Mouse (Mus musculus): ENCODE results near the gene Rabl3. TPM values are rescaled to one million over a fixed set of nuclear protein-coding genes. Genes with fewer than 3 reads are reported as not detected.

Rabl3 gene
- polyA plus RNA-seq, 1 experiment from 2014 or later = 14.9 TPM

DNA sequence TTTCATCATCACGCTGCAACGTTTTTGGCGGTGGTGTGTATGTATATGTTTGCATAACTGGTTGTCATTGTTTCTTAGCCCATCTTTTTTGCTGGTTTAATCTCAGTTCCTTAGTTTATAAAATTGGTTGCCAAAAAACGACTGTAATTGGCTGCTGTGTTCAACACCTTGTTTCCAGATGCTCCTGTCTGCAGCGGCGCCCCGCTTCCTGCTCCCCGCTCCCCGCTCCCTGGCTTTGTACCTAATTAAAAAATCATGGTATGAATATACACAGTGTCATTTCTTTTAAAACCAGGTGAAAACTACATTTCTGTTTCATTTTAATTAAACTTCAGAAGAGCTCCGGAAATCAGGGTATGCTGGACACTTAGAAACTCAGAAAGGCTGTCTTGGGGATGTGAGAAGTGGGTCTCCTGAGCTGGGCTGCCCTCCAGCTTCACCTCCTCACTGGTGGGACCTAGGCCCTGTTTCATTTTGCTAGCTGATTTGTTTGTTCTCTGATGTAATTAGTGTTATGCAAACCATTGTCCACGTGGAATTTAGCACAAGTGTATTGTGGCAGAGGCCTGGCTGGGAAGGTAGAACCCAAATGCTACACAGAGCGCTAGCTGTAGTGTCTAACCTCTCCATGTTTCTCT is 32.6 kb downstream of the Rabl3 start:
- WGBS (ENCODE audit: insufficient replicate concordance) = 88% methylated on average over 12 of the region's 12 CpGs
- H3K27me3 ChIP-seq (ENCODE audit: insufficient read depth, low read length) = no peaks in the 10 kb centered on the region
- H3K9me3 ChIP-seq (ENCODE audit: low read length) = peaks cover 2% of the 10 kb centered on the region; the same call in 1 of the 2 replicates
- DNase-seq = no peak
- no peak for TF ChIP-seq CTCF (IDR thresholded peaks at IDR 0.05; ENCODE audit: low read depth)
- TF ChIP-seq EP300 (IDR thresholded peaks at IDR 0.05; ENCODE audit: low read depth) = no peak
- 0 out of 2 replicates have a peak overlapping the region, but pooled peaks have one; percentile 11 for H3K27ac ChIP-seq (ENCODE audit: low read depth)
- no peaks in the 10 kb centered on the region; the same call in 1 of the 2 replicates for H3K4me1 ChIP-seq (ENCODE audit: insufficient read depth)
- H3K9ac ChIP-seq (replicated peaks) = no peak overlapping the region
- H3K4me3 ChIP-seq (ENCODE audit: low read depth, low read length) = no peak overlapping the region
- peak; percentile 37; the same call in 1 of the 2 replicates for ATAC-seq
- H3K36me3 ChIP-seq (replicated peaks; ENCODE audit: insufficient read depth, low read length) = peaks cover 7% of the 10 kb centered on the region
- H3K4me2 ChIP-seq (ENCODE audit: low read depth, low read length) = no peak overlapping the region

DNA sequence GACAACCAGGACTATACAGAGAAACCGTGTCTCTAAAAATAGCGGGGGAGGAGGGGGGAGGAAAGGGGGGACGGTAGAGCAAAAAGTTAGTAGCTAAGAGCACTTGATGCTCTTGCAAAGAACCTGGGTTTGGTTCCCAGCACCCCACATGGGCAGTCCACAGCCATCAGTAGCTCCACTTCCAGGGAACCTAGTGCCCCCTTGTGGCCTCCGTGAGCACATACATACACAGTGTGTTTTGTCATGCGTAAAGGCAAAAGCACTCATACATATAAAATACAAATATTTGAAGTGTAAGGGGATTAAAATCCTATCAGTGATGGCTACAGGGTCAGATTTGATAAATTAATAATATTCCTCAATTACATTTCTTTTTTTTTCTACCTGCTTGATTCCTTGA is 33.4 kb downstream of the Rabl3 start:
- TF ChIP-seq EP300 (IDR thresholded peaks at IDR 0.05; ENCODE audit: low read depth) = no peak
- peak; percentile 37 for TF ChIP-seq CTCF (IDR thresholded peaks at IDR 0.05; ENCODE audit: low read depth)
- Histone ChIP-seq H3K9ac (replicated peaks) (no peak overlapping the region), H3K9me3 (ENCODE audit: low read length) (peaks cover 2% of the 10 kb centered on the region; the same call in 1 of the 2 replicates), H3K4me1 (ENCODE audit: insufficient read depth) (no peaks in the 10 kb centered on the region; the same call in 1 of the 2 replicates), H3K4me2 (ENCODE audit: low read depth, low read length) (no peak overlapping the region), H3K27ac (ENCODE audit: low read depth) (peak overlapping the region; percentile 11; the same call in 1 of the 2 replicates), H3K4me3 (ENCODE audit: low read depth, low read length) (no peak overlapping the region), H3K36me3 (replicated peaks; ENCODE audit: insufficient read depth, low read length) (peaks cover 7% of the 10 kb centered on the region), H3K27me3 (ENCODE audit: insufficient read depth, low read length) (no peaks in the 10 kb centered on the region)
- ATAC-seq (no peak), DNase-seq (no peak)
- 88% methylated on average over 5 of the region's 5 CpGs for WGBS (ENCODE audit: insufficient replicate concordance)

DNA sequence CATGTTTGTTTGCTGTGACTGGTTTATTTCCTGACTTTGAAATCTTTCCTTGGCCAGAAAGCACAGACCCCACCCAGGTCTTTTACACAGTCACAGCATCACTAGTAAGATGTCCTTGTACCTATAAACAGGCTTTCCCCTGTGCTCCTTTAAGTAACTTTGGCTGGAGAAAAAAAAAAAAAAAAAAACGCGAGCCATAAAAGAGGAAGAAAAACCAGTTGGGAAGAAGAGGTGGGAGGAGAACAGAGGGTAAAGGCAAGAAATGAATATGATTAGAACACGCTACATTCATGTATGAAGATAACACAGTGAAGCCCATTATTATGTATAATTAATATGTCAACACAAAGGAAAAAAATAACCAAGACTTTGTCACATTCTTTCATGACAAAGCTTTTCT is 35.6 kb downstream of the Rabl3 start:
- WGBS (ENCODE audit: insufficient replicate concordance) = 38% methylated on average over 2 of the region's 3 CpGs
- H3K9ac ChIP-seq (replicated peaks) = no peak overlapping the region

DNA sequence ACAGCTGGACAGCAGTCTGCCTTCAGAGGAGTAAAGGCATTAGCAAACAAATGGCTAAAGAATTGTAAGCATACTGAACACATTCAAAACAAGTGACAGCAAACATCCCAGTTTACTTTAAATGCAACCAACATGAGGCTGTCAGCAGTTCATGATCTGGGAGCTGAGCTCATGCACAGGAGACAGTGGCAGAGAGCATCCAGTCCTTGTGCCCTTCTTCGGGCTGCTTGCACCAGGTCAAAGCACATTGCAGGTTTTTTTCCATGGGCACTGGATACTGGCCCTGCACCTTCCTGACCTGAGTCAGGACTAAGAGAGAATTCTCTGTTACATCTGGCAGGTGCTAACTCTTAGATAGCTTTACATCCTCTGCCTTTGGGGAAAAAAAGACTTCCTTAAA is 39.9 kb downstream of the Rabl3 start:
- H3K4me3 ChIP-seq (ENCODE audit: low read depth, low read length) = no peak overlapping the region
- no peaks in the 10 kb centered on the region for H3K27me3 ChIP-seq (ENCODE audit: insufficient read depth, low read length)
- ATAC-seq (peak; percentile 56), DNase-seq (no peak)
- no peak for TF ChIP-seq CTCF (IDR thresholded peaks at IDR 0.05; ENCODE audit: low read depth)
- TF ChIP-seq EP300 (IDR thresholded peaks at IDR 0.05; ENCODE audit: low read depth) = no peak
- no peaks in the 10 kb centered on the region for H3K36me3 ChIP-seq (replicated peaks; ENCODE audit: insufficient read depth, low read length)
- peaks cover 3% of the 10 kb centered on the region for H3K4me1 ChIP-seq (ENCODE audit: insufficient read depth)
- peak overlapping the region; percentile 23; the same call in 1 of the 2 replicates for H3K4me2 ChIP-seq (ENCODE audit: low read depth, low read length)
- H3K9ac ChIP-seq (replicated peaks) = no peak overlapping the region
- WGBS (ENCODE audit: insufficient replicate concordance) = 59% methylated on average over 1 of the region's 1 CpGs
- peak overlapping the region; percentile 94 for H3K27ac ChIP-seq (ENCODE audit: low read depth)
- H3K9me3 ChIP-seq (ENCODE audit: low read length) = no peaks in the 10 kb centered on the region

More for the DNA sequence above, 35.6 kb downstream of the Rabl3 start:
- TF ChIP-seq CTCF (IDR thresholded peaks at IDR 0.05; ENCODE audit: low read depth) (no peak), EP300 (IDR thresholded peaks at IDR 0.05; ENCODE audit: low read depth) (no peak)
- Histone ChIP-seq H3K4me2 (ENCODE audit: low read depth, low read length) (no peak overlapping the region), H3K4me3 (ENCODE audit: low read depth, low read length) (no peak overlapping the region), H3K27ac (ENCODE audit: low read depth) (no peak overlapping the region), H3K36me3 (replicated peaks; ENCODE audit: insufficient read depth, low read length) (peaks cover 7% of the 10 kb centered on the region), H3K9me3 (ENCODE audit: low read length) (peaks cover 2% of the 10 kb centered on the region; the same call in 1 of the 2 replicates), H3K4me1 (ENCODE audit: insufficient read depth) (peaks cover 3% of the 10 kb centered on the region; the same call in 1 of the 2 replicates), H3K27me3 (ENCODE audit: insufficient read depth, low read length) (no peaks in the 10 kb centered on the region)
- no peak for ATAC-seq
- DNase-seq = no peak

DNA sequence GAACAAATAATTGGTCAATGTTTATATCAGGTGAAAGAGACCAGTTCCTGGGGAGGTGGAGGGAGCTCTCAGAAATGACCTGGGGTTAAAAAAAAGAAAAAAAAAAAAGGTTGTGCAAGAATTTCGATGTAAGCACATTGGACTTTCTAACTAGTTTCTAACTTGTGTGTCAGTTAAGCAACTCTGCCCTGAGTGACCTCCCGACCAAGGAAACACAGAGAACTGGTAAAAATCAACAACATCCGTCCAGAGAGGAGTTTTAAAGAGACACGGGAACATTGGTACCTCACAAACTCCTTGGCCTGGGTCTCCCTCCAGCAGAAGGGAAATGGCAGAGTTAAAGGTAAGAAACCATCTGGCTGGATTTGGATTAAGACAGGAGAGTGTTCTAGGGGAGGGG is 40.3 kb downstream of the Rabl3 start, which contains the start of gene Hgd:
TSS of gene Hgd (plus strand) at position 160 of the 400 bp plus-strand sequence.
- peak within 1 kb of the TSS; percentile 62 for H3K9ac ChIP-seq (replicated peaks)
- peak; percentile 82 for ATAC-seq
- no peaks in the 10 kb centered on the region for H3K9me3 ChIP-seq (ENCODE audit: low read length)
- no peak for TF ChIP-seq CTCF (IDR thresholded peaks at IDR 0.05; ENCODE audit: low read depth)
- peak; percentile 72 for TF ChIP-seq EP300 (IDR thresholded peaks at IDR 0.05; ENCODE audit: low read depth)
- WGBS (ENCODE audit: insufficient replicate concordance) = 31% methylated on average over 4 of the region's 4 CpGs
- peak within 1 kb of the TSS; percentile 47 for H3K4me3 ChIP-seq (ENCODE audit: low read depth, low read length)
- H3K27me3 ChIP-seq (ENCODE audit: insufficient read depth, low read length) = no peaks in the 10 kb centered on the region
- peak; percentile 40 for DNase-seq
- H3K36me3 ChIP-seq (replicated peaks; ENCODE audit: insufficient read depth, low read length) = no peaks in the 10 kb centered on the region
- H3K4me1 ChIP-seq (ENCODE audit: insufficient read depth) = peaks cover 3% of the 10 kb centered on the region
- peak within 1 kb of the TSS; percentile 94 for H3K27ac ChIP-seq (ENCODE audit: low read depth)
- peak within 1 kb of the TSS; percentile 66 for H3K4me2 ChIP-seq (ENCODE audit: low read depth, low read length)

DNA sequence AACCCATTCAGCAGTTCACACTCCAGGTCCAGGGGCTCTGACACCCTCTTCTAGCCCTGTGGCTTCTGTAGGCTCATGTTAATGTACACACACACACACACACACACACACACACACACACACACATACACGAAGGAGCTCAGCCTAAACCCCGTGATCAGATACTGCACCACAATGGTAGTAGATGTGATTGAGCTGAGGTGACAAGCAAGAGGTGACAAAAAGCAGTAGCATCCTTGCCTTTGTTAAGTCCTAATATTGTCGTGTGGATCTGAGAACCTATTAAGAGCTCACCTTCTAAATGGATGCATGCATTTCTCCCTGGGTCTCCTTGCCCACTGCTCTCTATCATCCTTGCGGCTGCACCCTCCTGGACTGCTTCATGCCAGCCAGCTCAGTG is 41.0 kb downstream of the Rabl3 start:
- H3K4me3 ChIP-seq (ENCODE audit: low read depth, low read length) = peak overlapping the region; percentile 47
- WGBS (ENCODE audit: insufficient replicate concordance) = 49% methylated on average over 4 of the region's 4 CpGs

More for the DNA sequence above, 41.0 kb downstream of the Rabl3 start:
- Histone ChIP-seq H3K36me3 (replicated peaks; ENCODE audit: insufficient read depth, low read length) (no peaks in the 10 kb centered on the region; the same call in 1 of the 2 replicates), H3K9me3 (ENCODE audit: low read length) (no peaks in the 10 kb centered on the region), H3K4me2 (ENCODE audit: low read depth, low read length) (peak overlapping the region; percentile 66), H3K4me1 (ENCODE audit: insufficient read depth) (peaks cover 3% of the 10 kb centered on the region), H3K27ac (ENCODE audit: low read depth) (peak overlapping the region; percentile 94), H3K27me3 (ENCODE audit: insufficient read depth, low read length) (no peaks in the 10 kb centered on the region), H3K9ac (replicated peaks) (peak overlapping the region; percentile 62)
- peak; percentile 26; the same call in 1 of the 2 replicates for ATAC-seq
- DNase-seq = no peak
- TF ChIP-seq EP300 (IDR thresholded peaks at IDR 0.05; ENCODE audit: low read depth) (no peak), CTCF (IDR thresholded peaks at IDR 0.05; ENCODE audit: low read depth) (no peak)
